Mouse (Mus musculus): ENCODE measurements around the gene Sash1.
A peak's percentile ranks its signal among the peaks of the same experiment; 100 is the strongest.
"Not testable (repeated sequence)": the region's sequence is repeated elsewhere in the genome, so short reads cannot be mapped to it uniquely, and the experiment has no call there.

Sash1 gene

GRCm38 (mm10) chr10:8747450-8748212 lies 138.2 kb downstream of the Sash1 start:
- no peak for DNase-seq

GRCm38 (mm10) chr10:8746082-8746696 lies 139.7 kb downstream of the Sash1 start:
- DNase-seq, result no peak

DNA sequence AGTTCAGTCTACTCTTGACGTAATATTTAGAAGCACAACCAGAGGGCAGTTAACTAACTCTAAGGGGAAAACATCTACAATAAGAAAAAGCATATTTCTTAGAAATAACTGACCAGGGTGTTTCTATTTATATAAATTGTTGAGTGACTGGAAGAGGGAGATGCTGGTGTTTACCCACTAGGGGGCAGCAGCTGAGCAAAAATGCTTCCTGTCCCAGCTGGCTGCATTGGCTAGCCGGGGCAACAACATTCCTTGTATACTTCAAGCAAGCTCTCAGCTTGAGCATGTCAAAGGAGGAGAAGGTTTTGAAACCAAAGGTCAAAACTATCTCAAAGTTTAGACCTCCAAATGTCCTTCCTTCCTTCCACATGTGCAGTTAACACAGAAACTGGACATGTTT lies 143.0 kb downstream of the Sash1 start:
- DNase-seq, result peak; percentile 53

GRCm38 (mm10) chr10:8741505-8741904 lies 144.4 kb downstream of the Sash1 start:
- no peak for DNase-seq

DNA sequence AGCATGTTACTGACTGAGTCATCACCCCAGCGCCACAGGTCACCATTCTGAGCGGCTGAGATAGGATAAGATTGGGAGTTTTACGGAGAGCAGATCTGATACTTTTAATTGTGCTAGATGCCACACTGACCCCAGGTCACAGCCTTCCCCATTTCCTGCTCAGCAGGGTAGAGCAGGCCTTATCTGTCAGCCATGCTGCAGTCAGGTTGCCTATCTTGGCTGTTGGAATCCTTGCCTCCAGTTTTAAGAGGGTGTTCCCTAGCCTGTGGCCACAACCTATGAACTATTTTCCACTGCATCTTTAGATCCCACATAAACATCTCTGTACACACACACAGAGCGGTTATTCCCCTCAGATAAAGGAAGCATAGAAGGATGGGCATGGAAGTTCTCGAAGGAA lies 145.1 kb downstream of the Sash1 start:
- no peak for DNase-seq

DNA sequence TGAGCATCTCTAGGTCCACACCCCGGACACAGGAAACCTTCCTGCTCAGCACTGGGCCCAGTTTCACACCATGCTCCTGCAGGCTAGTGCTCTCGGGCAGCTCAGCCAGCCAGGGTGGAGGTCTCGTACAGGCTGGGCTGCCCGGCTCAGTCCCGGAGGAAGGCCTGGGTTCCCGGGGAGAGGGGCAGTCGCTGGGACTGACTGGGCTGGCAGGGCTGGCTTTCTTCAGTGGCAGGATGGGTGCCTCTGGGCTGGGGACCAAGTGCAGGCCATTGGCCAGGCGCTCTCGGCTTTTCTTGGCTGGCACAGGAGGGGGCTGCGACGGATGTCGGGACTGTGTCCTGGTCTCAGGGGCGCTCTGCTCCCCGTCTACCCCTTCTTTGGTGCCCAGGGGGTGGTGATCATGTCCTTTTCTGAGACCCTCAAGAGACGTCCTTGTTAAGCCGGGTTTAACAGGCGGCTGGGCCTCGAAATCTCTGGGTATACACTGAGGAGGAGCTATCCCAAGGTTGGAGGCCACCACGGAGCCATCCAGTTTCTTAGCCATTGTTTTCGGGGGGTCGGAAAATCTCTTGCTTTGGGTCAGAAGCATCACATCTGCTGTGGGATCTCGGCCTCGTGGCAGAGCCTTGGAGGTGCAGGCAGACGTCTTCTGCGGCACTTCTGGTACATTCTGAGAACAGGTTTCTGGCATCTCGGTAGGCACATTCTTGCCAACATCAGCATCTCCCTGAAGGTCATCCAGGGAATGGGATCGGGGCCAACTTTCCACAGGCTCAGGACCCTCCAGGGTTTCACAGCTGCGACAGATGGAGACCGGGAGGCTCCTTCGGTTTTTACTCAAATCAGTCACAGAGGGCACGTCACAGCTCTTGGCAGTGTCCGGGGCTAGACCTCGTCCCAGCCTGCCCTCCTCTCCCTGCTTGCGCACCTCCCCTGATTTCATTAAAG lies 156.2 kb downstream of the Sash1 start:
- no peak for DNase-seq

GRCm38 (mm10) chr10:8719345-8719744 lies 166.5 kb downstream of the Sash1 start:
- no peak for DNase-seq

DNA sequence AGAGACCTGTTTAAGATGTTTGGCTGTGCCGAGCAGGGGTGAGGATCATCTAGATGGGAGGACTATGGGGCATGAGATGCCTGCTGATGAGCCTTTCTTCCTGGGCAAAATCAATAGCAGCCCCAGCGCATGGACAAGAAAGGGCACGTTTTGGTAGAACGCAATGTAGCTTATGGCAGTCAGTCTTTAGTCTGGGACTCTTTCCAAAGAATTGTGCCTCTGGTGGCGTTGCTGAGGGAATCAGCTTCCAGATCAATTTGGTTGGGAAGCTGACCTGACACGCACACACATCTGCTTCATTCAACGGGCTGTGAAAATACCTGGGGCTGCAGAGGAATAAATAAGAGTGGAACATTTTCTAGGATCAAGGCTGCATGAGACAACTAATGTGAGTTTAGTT lies 167.0 kb downstream of the Sash1 start:
- no peak for DNase-seq

DNA sequence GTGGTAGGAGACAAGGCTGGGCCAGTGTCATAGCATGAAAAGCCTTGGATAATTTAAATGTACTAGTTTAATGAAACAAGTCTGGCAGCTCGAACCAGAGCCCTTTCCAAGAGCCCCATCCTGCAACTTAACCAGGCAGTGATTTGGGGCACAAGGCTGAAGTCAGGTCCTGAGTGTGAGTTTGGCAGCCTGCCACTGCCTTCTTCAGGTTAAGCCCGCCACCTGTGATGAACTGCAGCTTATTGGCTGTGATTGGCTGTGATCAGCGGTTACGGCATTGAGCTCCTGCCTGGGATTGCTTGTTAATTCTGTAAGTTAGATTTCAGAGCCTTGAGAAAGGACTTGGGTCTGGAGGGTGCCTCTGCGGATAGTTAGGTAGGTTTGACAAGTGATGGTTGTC lies 168.7 kb downstream of the Sash1 start:
- no peak for DNase-seq

DNA sequence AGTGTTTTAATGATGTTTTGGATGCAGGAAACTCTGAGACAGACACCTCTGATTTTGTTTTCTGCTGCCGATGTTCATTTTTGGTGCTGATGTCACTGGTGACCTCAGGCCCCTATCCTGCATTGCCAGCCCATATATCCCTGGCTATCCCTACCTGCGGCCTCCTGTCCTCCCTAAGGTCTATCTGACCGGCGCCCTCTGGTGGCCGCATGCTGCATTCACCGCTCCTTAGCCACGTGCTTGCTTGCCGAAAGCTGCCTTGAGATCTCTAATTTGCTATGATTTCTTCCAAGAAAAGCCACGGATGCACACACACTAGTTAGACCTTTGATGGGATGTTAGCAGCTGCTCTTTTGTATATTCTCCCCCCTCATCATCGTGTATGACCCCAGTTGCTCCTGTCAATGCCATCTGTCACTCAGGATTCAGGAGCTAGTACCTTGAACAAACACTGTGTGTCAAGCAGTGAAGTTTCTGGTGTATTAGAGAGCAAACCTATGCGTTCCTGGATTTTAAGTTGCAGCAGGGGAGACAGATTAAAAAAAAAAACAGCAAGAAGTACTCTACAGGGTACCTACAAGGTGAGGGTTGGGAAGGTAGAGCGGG lies 170.1 kb downstream of the Sash1 start:
- peak; percentile 64 for DNase-seq

GRCm38 (mm10) chr10:8696636-8697035 lies 189.2 kb downstream of the Sash1 start:
- DNase-seq, result not testable (repeated sequence)

DNA sequence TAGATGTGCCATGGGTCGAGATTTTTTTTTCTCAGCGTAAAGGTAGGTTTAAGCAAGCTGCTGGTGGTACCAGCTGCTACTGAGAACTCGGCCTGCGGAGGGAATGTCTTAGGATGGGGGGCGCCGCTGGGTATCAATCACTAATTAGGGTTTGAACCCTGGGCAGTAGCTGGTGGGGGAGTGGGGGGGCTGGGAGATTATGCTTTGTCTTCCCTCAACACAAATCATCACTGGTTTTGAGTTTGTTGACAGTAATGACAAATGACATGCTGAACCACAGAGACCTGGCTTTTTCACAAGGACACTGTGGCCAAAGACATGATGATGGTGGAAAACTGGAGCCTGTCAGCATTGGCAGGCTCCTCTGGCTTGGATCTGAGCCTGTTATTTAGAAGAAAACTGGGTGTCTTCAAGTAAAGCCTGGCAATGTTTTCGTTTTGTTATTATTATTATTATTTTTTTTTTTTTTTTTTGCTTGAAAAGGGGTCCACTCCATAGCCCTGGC lies 191.8 kb downstream of the Sash1 start:
- no peak for DNase-seq

DNA sequence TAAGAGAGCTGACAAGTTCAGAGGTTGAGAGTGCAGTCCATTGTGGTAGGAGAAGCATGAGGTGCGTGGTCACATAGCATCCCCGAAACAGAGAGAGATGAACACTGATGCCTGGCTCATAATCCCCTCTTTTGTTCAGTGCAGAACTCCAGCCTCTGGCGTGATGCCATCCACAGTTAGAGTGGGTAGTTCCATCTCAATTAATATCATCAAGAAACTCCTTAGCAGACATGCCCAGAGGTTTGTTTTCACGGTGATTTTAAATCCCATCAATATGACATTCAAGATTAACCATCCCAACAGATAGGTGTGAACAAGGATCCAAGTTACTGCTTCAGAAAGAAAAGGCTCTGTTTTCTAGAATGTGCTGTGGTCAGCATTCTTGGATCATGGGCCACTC lies 192.3 kb downstream of the Sash1 start:
- no peak for DNase-seq

DNA sequence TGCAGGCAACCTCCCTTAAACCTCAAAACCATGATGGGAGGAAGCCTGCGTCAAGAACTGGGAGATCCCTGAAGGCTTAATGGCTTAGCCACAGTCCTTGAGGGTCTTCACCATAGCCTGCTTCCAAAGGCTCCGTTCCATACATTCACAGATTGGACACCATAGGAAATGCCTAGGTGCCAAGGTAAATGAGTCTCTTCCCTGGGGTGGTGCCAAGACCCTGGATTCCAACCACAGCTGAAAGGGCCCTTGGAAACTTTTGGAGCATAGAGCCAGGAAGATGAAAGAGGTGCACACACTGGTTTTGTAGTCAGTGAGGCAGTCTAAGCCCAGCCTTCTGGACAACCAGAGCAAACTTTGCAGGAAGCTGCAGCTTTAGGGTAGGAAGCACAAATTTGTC lies 193.3 kb downstream of the Sash1 start:
- no peak for DNase-seq

DNA sequence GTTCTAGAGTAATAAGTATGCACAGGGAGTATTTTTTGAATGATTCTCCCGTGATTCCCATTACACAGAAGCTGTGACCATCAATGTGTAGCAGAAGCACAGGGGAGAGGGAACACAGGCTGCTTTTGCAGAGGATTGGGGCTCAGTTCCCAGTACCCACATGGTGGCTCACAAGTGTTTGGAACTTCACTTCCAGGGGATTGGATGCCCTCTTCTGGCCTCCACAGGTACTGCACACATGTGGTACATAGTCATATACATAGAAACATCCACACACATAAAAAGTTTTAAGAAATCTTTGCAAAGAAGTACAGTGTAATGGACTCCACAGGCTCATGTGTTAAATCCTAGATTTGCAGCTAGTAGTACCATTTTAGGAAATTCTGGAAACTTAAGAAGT lies 199.7 kb downstream of the Sash1 start:
- DNase-seq, result no peak

DNA sequence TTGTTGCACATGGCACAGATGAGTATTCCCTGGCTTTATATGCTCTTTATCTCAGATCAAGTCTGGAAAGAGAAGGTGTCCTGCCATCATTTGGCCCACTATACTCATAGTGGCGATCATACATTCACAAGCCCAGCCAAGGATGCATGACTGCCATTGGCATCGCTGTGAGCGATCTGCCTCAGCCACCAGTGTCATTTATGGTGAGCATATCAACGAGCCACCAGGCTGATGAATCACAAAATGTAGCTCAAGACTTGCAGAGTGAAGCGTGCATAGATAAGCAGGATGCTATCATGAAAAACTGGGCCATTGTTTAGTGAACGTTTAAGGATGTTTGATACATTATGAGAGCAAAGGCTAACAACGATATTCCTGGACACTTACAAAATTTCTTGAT lies 200.6 kb downstream of the Sash1 start:
- no peak for DNase-seq

- DNase-seq, result peak; percentile 53
These were observed 203.0 kb downstream of the Sash1 start for GRCm38 (mm10) chr10:8682900-8683299.

GRCm38 (mm10) chr10:8682341-8682740 lies 203.5 kb downstream of the Sash1 start:
- no peak for DNase-seq

- no peak for DNase-seq
These were observed 209.1 kb downstream of the Sash1 start for GRCm38 (mm10) chr10:8676722-8677121.

Measured in thymus, postnatal 25 days (tissue).